Mouse (Mus musculus) gonadal fat pad, adult 2 months (tissue): ENCODE results near the gene Ndufc2. TPM values are rescaled to one million over a fixed set of nuclear protein-coding genes. Genes with fewer than 3 reads are reported as not detected.

Experiments used
- DNase-seq: peaks from one replicate; pipeline ENCODE4 v3.0.0-alpha.2; 2012; ENCODE audit warnings: low read depth
- polyA plus RNA-seq: library from polyadenylated mRNA; depleted of rRNA; stranded (reverse); fragments of >200 nt; gene quantifications from 2 replicates; pipeline ENCODE4 v1.2.3, GENCODE M21; 2012; rRNA removed

The Ndufc2 gene
- 145 and 150 TPM in 2 replicates for polyA plus RNA-seq

DNA sequence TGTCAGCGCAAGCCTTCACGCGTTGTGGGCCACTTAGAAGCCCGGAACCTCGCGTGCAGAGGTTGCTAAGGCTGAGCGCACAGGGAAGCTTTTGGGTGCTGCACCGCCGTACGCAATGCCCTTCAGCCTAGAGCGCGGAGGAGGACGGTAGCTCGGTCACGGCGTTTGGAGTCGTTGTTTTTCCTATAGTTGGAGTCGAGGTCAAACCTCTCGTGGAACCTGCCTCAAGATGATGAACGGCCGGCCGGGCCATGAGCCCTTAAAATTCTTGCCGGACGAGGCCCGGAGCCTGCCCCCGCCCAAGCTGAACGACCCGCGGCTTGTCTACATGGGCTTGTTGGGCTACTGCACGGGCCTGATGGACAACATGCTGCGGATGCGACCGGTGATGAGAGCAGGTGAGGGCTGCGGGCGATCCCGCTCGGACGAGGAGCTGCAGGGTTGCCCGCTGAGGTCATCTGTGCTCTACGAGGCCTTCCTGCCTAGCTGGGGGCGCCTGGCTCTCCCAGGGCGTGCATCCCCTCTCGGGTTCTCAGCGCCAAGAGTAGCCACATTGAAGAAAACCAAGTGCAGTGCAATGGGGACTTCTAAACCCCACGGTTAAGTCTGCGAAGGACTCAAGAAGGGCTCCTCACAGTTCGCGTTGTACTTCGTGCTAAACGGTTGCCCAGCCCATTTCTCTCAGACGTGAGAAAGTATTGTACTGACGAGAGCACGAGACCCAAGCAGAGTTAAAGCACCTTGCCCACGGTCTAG is at the start of gene Ndufc2:
Gene Ndufc2 (plus strand): TSS at position 44 of the 756 bp plus-strand sequence.
- no peak for DNase-seq

DNA sequence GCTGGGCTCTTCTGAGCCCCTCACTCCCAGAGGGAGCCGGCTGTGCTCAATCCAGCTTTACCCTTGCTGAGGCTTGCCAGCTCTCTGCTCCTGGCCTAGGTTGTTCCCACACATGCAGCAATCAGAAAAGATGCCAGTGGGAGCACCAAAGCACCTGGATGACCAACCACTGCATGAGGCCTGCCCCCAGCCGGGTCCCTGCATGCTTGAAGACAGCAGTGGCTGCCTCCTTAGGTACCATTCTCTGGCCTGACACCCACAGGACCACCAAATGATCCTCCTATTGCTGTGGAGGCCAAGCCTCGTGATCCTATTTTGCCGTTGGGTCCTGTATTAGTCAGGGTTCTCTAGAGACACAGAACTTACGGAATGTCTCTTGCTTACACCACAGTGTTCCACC is 48.9 kb upstream of the Ndufc2 start:
- no peak for DNase-seq

DNA sequence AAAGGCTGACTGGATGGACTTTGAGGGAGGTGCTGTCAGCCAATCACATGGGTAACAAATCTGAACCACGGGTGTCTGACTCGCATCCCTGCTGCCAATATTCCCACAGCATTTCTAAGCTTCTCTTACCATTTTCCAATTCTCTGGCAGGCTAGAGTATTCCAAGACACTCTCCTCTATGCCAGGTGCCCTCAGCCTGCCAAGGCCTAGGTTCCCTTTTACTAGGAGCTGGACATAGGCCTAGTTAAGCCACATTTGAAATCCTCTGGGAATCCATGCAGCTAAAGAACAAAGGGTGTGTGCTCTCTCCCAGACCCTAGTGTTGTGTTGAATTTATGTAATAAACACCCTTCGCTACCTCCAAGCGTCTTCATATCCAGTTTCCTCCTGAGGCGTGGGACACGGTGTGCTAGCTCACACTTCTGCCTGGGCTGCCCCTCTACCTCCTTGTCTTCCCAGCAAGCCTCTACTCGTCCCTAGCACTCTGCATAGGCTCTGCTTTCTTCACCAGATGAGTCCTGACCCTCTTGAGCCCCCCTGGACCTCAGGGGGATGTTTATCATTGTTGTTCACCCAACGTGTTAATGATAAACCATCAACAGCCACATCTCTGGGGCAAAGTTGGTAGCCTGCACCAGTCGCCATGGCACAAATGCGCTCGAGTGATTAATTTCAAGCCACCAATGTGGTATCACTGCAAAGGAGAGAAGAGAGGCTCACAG is 47.9 kb upstream of the Ndufc2 start:
- no peak for DNase-seq

DNA sequence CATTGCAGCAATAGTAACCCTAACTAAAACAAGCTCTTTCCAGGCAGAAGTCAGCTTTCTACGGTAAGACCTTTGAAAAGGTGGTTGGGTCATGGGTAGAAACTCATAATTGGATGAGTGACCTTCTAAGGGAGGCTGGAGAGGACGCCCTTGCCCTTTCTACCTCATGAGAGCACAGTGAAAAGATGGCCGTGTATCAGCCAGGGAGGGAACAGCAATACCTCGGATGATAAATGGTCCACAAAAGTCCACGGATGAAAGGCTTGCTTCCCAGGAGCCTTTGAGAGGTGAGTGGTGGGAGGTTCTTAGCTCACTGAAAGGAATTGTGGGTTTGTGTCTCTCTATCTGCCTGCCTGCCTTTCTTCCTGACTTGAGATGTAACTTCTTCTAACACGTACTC is 46.4 kb upstream of the Ndufc2 start:
- no peak for DNase-seq

DNA sequence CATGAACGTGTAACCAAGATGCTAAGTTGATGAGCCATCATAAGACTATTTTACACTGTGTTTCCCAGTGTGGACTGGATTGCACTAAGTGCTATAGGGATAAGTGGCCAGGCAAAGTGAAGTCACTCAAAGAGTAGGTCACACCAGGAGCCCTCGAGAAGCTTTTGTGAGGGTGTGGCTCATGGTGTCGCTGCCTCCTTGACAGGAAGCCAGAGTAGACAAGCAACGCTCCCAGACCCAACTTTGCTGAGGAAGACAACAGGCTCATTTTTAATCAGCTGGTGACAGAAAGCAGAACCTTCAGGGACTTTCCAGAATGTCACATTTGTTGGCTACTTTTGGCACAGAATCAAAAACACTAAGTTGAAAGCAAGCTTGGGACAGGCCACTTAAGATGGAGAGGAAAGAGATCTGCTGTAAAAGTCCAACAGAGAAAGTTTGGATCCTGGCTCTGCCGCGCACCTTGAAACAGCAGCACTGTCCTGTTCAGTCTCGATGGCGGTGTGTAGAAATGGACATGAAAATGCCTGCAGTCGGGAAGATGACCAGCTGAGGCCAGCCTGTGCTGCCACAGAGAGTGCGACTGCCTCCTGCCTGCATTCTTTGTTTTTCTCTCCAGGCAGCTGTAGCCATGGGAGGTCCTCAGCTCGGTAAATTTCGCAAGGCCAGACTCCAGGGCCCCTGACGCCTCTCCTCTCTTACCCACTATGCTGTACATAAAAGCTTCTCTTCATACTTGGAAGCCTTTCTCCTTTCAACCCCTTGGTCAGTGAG is 44.5 kb upstream of the Ndufc2 start:
- DNase-seq: no peak

DNA sequence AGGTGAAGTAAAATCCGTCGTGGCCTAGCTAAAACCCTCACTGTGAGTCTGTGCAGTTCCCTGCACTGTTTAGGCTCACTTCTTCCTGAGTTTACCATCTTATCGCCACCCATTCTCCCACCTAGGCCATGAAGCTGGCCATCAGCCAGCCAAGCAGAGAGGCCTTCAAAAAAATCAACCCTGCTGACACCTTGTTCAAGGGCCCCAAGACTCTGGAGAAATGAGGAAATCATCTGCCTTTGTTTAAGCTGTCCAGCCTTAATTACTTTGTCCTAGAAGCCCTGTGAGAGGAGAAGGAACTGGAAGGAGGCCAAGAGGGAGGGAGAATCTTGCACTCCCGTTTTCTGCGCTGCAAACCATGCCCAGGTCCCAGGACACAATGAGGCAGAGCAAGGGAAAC is 43.5 kb upstream of the Ndufc2 start:
- no peak for DNase-seq

DNA sequence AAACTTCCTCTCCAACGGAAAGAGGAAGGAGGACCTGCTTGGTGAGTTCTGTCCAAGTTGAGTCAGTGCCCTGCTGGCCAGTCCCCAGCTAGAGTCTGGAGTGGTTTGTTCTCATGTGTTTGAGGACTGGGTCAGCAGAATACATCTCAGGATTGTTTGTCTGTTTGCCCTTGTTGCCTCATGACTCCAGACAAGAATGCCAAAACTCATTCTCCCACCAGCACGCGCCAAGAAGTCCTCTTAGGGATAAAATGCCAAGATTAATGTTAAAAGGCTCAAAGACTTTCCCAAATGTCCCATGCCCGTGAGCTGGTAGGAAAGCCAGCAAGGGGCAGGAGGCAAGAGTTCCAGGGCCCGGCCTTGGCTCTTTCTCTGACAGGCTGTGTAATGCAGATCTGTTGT is 42.9 kb upstream of the Ndufc2 start:
- no peak for DNase-seq

DNA sequence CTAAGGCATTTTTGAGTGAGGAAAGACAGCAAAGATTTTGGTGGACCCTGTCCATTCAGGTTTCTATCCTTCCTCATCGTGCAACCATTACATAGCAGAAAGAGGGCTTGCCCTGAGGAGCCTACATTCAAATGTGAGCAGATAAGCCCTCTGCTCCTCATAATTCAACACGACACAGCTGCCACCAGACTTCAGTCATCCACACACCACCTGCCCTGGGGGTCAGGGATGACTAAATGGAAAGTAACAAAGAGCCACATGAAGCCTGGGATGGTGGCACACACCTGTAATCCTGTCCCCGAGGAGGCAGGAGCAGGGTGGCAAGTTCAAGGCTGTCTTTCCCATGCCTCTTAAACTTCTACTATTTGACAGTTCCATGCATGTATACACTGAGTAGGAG is 42.0 kb upstream of the Ndufc2 start:
- DNase-seq: no peak

DNA sequence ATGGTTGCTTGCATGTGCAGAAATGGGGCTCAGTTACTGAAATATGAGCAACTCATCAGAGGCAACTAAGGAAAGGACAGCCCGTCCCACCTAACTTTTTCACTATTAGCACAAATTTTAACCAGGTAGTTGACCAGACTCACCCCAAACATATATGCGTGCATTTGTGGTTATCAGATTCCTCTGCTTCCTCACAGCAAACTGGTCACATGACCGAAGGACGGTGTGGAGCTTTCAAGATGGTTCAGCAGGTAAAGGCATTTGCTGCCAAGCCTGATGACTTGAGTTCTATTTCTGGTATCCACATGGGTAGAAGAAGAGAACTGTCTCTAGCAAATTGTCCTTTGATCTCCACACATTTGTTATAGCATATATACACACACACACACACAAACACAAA is 41.5 kb upstream of the Ndufc2 start:
- no peak for DNase-seq

DNA sequence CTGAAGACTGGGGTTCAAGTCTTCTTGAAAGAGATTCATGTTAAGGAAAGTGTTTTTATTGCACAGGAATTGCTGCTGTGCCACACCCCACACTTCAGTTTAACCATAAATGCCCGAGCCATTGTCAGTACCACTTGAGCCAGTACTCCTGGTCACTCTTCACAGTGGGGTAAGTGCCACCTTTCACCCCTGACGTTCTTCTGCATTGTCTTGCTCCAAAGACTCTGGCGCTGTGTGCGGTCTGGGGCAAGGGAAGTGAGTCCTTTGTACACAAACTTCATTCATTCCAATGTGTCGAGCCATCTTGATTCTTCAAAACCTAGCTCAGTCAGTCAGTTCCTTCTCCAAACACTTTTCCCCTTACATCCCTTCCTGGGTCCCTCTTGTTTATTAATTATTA is 39.6 kb upstream of the Ndufc2 start:
- DNase-seq: no peak

DNA sequence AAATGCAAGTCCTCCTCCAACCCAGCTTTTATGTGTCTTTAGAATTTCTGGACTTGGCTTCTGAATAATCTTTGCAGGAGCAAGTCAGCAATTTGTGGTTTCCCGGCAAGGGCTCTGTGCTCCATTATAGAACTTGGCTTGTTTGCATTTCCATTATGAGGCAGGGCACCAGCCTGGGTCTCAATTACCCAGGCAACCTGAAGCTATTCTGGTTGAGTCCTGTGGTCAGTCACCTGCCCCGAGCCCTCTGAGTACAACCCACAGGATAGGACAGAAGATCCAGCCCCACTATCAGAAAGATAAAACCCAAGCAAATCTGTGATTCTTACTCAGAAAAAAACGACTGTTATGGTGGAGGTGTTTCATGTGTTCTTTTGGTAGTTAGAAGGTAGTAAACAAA is 38.8 kb upstream of the Ndufc2 start:
- no peak for DNase-seq

DNA sequence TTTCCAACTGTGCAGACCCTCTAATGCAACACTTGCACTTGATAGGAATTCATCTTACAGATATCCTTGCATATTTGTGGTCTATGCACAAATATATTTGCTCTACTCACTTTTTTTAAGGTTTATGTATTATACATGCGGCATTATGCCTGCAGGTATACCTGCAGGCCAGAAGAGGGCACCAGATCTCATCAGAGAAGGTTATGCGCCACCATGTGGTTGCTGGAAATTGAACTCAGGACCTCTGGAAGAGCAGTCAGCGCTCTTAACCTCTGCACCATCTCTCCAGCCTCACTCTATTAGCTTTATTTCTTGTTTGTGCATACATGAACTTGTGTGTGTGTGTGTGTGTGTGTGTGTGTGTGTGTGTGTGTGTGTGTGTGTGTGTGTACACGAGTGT is 38.3 kb upstream of the Ndufc2 start:
- DNase-seq: no peak

DNA sequence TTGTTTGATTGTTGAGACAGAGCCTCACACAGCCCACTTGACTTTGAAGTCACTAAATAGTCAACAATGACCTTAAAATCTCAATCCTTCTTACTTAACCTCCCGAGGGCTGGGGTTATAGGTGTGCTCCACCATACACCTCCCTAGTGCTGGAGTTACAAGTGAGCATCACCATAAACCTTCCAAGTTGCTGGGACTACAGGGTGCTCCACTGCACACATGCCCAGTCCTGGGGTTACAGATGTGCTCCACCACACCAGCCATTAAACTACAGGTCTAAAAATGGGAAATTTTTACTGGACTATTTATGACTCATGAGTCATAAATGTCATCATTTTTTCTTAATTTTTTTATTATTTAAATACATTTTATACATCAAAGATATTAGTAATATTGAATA is 33.9 kb upstream of the Ndufc2 start:
- no peak for DNase-seq

DNA sequence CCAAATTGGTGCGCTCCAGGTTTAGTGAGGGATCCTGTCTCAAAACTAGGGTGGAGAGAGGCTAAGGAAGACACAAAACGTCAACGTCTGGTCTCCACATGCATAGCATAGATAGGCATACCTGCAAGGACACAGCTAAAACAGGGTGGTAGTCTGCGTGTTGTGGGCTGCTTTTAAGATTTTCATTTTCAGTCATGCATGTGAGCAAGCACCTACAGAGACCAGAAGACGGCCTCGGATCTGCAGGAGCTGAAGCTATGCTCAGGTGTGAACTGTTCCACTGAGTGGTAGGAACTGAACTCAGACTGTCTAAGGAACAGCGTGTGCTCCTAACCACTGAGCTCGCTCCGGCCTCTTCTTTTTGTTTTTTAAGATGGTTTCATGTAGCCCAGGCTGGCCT is 24.7 kb upstream of the Ndufc2 start:
- no peak for DNase-seq

DNA sequence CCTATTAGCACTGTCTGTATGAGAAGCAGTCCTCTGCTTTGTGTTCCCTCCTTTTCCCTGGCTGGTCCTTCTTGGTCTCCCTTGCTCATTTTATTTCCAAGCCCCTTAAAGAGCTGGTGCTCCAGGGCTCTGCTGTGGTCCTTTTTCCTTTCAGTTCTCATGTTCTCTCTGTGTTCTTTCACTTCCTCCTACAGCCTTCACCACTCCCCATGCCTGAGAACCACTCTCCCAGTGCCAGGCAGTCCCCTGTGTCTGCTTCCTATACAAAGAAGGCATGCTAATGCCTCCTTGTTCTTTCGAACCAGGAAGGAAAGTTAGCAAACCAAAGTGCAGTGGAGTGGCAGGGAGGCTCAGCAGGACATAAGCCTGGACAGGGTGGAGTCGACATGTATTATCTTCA is 23.9 kb upstream of the Ndufc2 start:
- DNase-seq: no peak

DNA sequence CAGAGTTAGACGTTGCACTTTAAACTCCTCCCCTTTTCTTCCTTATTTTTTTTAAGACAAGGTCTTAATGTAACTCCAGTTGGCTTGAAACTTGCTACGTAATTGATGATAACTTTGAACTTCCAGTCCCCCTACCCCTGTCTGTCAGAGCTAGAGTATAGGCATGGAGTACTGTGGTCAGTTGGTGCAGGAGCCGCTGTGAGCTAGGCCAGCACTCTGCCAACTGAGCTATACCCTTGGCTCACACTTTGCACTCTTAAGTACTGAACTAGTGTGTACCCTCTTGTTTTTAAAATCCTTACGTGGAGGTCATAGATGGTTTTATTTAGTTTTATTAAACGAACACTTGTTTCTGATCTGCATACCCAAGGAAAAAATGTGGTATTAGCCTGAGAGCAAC is 20.5 kb upstream of the Ndufc2 start:
- no peak for DNase-seq

DNA sequence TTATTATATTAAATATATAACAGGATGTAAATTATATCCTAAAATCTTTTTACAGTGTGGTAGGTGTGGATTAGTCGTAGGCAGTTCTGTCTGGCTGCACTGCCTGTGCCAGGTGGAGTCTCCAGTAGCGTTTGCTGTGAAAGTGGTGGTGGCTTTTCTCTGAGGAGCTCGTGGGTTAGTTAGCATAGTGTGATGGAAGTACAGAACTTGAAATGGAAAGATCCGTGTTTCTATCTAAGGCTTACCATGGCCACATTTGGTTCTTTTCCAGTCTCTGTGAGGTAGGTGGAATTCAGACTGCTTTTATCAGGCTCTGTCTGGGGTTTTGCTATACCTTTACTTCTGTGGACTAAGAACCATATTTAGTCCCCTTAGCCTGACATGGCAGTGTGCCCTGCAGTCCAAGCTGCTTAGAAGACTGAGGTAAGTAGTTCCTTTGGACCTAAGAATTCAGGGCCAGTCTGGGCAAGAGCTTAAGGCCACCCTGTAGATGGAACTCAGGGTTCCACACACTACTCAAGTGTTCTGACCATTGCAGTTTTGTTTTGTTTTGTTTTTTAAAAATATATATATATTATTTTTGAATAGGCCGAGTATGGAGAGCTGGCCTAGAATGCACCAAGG is 19.2 kb upstream of the Ndufc2 start:
- DNase-seq: no peak

DNA sequence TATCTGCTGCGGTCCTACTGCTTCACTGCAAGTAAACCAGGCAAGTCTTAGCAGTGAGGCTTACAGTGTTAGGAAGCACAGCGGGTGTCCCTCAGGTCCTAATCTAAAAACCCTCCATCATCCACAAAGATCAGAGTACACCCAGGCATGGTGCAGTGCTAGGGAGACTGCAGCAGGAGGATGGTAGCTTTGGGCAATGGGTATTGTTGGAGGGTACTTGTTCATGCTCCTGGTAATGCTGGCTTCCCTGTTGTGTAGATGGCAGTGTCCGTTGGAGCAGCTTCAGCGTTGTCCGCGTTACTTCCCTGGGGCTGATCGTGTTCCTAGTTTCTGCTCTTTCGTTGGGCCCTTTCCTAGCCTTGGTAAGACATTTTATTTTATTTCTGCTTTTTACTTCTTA is 17.1 kb upstream of the Ndufc2 start:
- DNase-seq: no peak

DNA sequence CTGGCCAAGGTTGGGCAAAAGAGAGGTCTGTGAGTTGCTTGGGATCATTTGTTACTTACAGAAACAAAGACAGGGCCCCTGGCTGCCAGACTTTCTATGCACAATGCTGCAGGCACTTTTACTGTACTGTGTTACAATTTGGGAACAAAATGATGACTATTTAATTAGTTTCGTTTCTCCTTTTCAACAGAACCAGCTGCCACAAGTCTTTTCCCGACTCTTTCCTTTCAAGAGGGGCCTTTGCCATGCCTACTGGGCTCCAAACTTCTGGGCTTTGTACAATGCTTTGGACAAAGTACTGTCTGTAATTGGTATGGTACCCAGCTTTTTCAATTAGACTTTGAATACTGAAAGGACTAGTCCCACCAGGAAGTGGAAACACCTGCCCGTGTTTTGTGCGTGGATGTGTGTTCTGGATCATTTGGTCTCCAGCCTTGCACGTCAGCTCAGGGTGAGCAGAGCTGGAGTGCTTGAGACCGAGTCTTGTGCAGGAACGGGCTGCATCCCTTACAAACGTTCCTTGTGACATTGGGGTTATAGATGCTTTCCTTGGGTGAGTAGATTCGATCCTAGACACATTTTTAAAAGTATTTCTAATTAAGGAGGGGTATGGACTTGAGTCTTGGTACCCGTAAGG is 16.2 kb upstream of the Ndufc2 start:
- no peak for DNase-seq

DNA sequence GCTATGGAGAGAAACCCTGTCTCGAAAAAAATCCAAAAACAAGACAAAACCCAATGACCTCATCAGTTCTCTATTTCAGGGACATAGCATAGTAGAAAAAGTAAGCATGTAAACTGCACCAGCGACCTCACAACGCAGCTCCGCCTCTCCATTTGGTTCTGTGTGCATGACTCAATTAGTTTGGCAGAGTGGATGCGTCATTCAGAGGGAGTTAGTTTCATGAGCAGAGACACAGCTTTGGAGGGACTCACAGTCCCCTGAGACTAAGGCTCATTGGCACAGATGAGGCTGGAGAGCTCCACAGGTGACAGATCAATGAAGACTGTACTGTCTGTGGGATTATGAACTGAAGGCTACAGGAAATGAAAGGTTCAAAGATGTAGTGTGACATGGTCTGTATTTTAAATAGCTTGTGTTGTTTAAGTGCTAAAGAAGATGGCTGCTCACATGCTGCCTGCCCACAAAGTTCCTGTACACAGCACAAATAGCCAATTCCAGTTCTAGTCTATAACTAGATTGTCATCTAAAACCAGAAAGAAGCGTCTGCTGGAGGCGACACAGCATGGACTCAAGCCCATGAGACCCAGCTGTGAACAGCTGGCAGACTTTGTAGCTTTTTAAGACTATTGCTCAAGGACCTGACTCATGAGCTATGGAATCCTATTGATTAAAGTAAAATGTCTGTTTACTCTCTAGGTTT is 13.5 kb upstream of the Ndufc2 start:
- DNase-seq: no peak

DNA sequence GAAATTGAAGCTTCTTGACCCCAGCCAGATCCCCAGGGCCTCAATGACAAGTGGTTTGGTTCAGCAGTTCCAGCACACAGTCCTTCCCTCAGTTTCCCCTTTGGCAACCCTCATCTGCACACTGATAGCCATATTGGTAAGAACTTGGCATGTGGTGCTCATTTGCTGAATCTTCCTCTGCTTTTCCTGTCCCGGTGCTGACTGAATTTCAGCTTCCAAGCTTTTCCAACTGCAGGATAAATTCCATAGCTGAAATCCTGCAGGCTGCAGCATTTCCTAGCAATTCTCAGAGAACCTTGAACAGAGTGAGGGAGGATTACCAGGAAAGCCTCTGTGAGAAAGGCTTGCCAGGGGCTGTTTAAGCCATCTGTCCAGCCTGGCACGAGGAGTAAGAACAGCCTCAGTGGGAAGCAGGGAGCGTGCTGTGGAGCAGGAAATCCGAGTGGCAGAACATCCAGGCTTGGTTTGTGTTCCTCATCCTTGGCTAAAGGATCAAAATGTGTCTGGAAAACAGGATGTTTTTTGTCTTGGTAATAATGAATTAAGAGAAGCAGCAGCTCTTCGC is 12.9 kb upstream of the Ndufc2 start:
- DNase-seq: no peak
